In genomic region chr13:109210403-109210802, GRCm38 (mm10) we compare ENCODE assay signal across 9 mouse cellular contexts.
A peak's percentile ranks its signal among the peaks of the same experiment; 100 is the strongest.
DNase-seq lines count a peak whose midpoint lies in the region; ATAC-seq lines count a peak whose summit lies in the region.
"Had no signal": no experiment of that assay in that cellular context is flagged by ENCODE, and none has a peak within 500 bp of the region (broad histone marks: within the 10 kb centered on the region; RNA-seq: fewer than 3 reads in every experiment).

No protein-coding gene starts in this region.

- H3K4me2 ChIP-seq in heart, embryonic 12.5 days = no peak overlapping the region
- H3K4me2 ChIP-seq in midbrain, embryonic 14.5 days (ENCODE audit: low read length) = no peak overlapping the region
- H3K4me2 ChIP-seq: limb, embryonic 15.5 days had no signal

- H3K27me3 ChIP-seq in heart, embryonic 12.5 days (replicated peaks) = 0 out of 2 replicates have a peak, but pooled peaks cover 8% of the 10 kb centered on the region
- H3K27me3 ChIP-seq in midbrain, embryonic 14.5 days (ENCODE audit: control insufficient read depth, insufficient read depth, low read length) = no peaks in the 10 kb centered on the region

- no peaks in the 10 kb centered on the region for H3K9me3 ChIP-seq in heart, embryonic 12.5 days (replicated peaks)
- no peaks in the 10 kb centered on the region for H3K9me3 ChIP-seq in midbrain, embryonic 14.5 days (ENCODE audit: control insufficient read depth, low read length)
- H3K9me3 ChIP-seq: limb, embryonic 15.5 days had no signal

- WGBS in heart, embryonic 12.5 days = 4% methylated on average over 4 of the region's 4 CpGs
- WGBS in midbrain, embryonic 14.5 days = 3% methylated on average over 4 of the region's 4 CpGs

- no peak overlapping the region for H3K4me3 ChIP-seq in heart, embryonic 12.5 days
- no peak overlapping the region for H3K4me3 ChIP-seq in midbrain, embryonic 14.5 days (replicated peaks; ENCODE audit: low read depth, low read length)
- H3K4me3 ChIP-seq: limb, embryonic 15.5 days had no signal

- ATAC-seq in heart, embryonic 12.5 days (ENCODE audit: insufficient number of reproducible peaks, low FRiP score) = no peak
- no peak for ATAC-seq in midbrain, embryonic 14.5 days (ENCODE audit: low FRiP score, low TSS enrichment)

- H3K4me1 ChIP-seq in heart, embryonic 12.5 days (replicated peaks) = peaks cover 12% of the 10 kb centered on the region; the same call in 1 of the 2 replicates
- H3K4me1 ChIP-seq in midbrain, embryonic 14.5 days (ENCODE audit: control insufficient read depth, insufficient read depth, low read length) = no peaks in the 10 kb centered on the region

- no peak overlapping the region for H3K9ac ChIP-seq in heart, embryonic 12.5 days
- no peak overlapping the region for H3K9ac ChIP-seq in midbrain, embryonic 14.5 days (replicated peaks; ENCODE audit: low read length)
- H3K9ac ChIP-seq: limb, embryonic 15.5 days had no signal

- DNase-seq in heart, adult 11 months = peak; percentile 90
- DNase-seq in adipocyte (ENCODE audit: low spot score) = peak; percentile 79
- peak; percentile 83 for DNase-seq in embryo, embryonic 10.5 days (ENCODE audit: low spot score)
- peak; percentile 5 to 43 for DNase-seq in heart, adult 9 months (ENCODE audit: low spot score in 2 of 2)
- peak; percentile 50 for DNase-seq in left cerebral cortex, adult 11 months (ENCODE audit: low spot score)
- DNase-seq in midbrain, embryonic 14.5 days = peak; percentile 92
- peak; percentile 42 to 48 for DNase-seq in spleen, postnatal 36 days (ENCODE audit: low spot score in 2 of 2)

- no peaks in the 10 kb centered on the region for H3K36me3 ChIP-seq in heart, embryonic 12.5 days
- no peaks in the 10 kb centered on the region for H3K36me3 ChIP-seq in midbrain, embryonic 14.5 days (ENCODE audit: control insufficient read depth, insufficient read depth, low read length)
- H3K36me3 ChIP-seq: limb, embryonic 15.5 days had no signal

- no peak overlapping the region for H3K27ac ChIP-seq in heart, embryonic 12.5 days (ENCODE audit: poor library complexity, severe bottlenecking)
- H3K27ac ChIP-seq in midbrain, embryonic 14.5 days (replicated peaks; ENCODE audit: low read depth, low read length) = no peak overlapping the region
- H3K27ac ChIP-seq: limb, embryonic 15.5 days had no signal

Comparison
In these comparisons a context has a peak if more than half of its experiments do, and no peak if none do; other contexts are left out.
1. DNase-seq: peak in every context shown above with its lines; median percentile 92 in midbrain, embryonic 14.5 days; 90 in heart, adult 11 months; 83 in embryo, embryonic 10.5 days; 79 in adipocyte; 50 in left cerebral cortex, adult 11 months; 45 in spleen, postnatal 36 days; 24 in heart, adult 9 months.